Mouse (Mus musculus) testis, postnatal 14 days (tissue): ENCODE results near the gene Myo9b.

Source experiments
- DNase-seq: peaks from one replicate; pipeline ENCODE4 v3.0.0; 2021; ENCODE audit warnings: low spot score

The Myo9b gene

DNA sequence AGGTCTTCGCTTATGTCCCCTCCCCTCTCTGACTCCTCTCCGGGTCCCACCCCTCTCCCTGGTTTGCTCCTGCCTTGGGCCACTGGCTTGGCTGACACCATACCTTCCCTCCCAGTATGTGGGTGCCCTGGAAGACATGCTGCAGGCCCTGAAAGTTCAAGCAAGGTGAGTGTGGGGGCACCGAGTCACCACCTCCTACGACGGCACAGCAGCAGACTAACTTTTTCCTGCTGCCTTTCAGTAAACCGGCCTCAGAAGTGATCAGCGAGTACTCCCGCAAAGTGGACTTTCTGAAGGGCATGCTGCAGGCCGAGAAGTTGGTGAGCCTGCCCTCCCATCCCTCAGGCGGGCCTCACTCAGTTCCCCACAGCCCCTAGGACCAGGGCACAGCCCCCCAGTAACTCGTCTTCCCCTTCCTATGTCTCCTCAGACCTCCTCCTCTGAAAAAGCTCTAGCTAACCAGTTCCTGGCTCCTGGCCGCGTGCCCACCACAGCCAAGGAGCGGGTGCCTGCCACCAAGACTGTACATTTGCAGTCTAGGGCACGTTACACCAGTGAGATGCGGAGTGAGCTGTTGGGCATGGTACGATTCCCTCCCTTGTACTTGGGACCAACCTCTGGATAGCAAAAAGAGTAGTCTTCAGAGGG lies 95.1 kb downstream of the Myo9b start:
- no peak for DNase-seq

- no peak for DNase-seq
These were observed 95.9 kb downstream of the Myo9b start for GRCm38 (mm10) chr8:71368366-71368765.

GRCm38 (mm10) chr8:71369040-71369718 lies 96.7 kb downstream of the Myo9b start:
- no peak for DNase-seq

- DNase-seq = no peak
These were observed 98.3 kb downstream of the Myo9b start for GRCm38 (mm10) chr8:71370711-71371235.

- peak; percentile 98 for DNase-seq
These were observed 98.8 kb downstream of the Myo9b start, which contains the start of gene Ocel1 for GRCm38 (mm10) chr8:71371236-71371848. Gene Ocel1 (plus strand): TSS chr8:71371298.

DNA sequence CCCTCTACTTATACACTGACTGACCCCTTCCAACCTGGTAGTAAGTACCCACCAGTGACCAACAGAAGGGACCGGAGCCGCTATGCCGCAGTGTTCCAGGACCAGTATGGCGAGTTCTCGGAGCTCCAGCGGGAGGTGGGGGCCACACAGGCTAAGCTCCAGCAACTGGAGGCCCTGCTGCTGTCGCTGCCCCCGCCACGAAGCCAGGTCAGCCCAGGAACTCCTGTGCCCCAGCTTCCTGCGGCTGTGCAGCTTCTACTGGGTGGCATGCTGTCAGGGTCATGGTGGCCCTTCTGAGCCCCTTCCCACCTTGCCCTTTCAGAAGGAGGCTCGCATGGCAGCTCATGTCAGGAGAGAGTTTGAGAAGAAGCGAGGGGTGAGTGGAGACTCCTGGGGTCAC lies 99.9 kb downstream of the Myo9b start:
- DNase-seq = no peak

GRCm38 (mm10) chr8:71373000-71373399 lies 100.5 kb downstream of the Myo9b start:
- no peak for DNase-seq

GRCm38 (mm10) chr8:71374616-71375206 lies 102.2 kb downstream of the Myo9b start:
- DNase-seq = no peak

DNA sequence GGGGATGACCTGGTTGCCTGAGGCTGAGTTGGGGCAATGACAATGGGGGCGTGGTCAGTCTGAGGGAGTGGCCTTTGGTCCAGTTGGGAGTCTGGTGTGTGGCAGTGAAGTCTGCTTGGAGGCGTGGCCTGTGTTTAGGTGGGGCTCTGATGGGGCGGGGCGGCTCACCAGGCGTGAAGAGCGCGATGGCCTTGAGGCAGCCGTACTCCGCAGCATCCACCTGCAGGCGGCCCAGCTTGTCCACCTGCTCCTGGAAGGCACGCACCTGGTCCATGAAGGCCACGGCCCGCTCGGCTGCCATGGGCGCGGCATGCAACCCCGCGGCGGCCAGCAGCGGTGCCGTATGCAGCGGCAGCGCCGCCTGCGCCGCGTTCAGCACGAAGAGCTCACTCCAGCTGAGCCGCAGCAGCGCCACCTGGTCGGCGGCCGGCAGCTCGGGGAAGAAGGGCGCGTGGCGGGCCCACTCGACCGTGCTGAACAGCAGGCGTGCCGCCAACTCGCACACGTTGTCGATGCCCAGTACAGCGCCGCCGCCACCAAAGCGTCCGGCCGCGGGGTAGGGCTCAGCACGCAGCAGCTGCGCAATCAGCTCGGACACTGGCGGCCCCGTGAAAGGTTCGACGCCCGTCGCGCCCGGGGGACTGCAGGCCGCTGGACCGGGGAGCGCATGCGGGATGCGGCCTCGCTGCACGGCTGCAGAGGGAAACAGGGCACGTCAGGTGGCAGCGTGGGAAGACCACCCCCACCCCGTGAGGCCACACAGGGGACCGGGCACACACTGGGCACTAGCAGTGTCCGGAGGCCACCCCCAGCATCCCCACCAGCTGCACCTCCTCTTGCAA lies 103.3 kb downstream of the Myo9b start:
- peak; percentile 78 for DNase-seq

DNA sequence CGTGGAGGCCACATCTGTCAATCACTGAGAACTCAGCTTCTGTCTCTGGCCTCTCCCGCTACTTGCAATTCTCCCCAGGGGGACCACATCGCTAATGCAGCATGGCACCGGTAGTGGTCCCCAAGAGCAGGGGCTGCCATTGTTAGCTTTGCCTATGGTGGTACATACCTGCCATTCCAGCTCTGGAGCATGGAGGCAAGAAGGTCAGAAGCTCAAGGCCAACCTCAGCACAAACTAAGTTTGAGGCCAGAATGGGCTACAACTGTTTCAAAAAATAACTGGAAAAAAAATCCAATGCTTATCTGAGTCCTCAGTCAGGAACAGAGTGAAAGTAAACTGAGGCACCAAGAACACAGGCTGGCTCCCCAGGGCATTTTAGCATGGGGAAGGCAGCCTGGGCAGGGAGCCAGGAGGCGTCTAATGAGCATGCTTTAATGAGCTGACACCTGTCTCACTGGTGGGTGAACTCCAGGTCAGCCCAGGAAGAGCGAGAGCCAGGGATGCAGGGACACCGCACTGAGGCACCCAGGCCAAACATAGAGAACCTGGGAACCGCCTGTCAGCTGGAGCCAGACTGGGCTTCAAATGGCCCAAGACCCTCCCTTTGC lies 104.0 kb downstream of the Myo9b start:
- peak; percentile 64 for DNase-seq

GRCm38 (mm10) chr8:71379008-71379407 lies 106.5 kb downstream of the Myo9b start:
- no peak for DNase-seq

GRCm38 (mm10) chr8:71379512-71380075 lies 107.1 kb downstream of the Myo9b start:
- DNase-seq = no peak

GRCm38 (mm10) chr8:71380178-71381171 lies 108.0 kb downstream of the Myo9b start:
- DNase-seq = no peak

DNA sequence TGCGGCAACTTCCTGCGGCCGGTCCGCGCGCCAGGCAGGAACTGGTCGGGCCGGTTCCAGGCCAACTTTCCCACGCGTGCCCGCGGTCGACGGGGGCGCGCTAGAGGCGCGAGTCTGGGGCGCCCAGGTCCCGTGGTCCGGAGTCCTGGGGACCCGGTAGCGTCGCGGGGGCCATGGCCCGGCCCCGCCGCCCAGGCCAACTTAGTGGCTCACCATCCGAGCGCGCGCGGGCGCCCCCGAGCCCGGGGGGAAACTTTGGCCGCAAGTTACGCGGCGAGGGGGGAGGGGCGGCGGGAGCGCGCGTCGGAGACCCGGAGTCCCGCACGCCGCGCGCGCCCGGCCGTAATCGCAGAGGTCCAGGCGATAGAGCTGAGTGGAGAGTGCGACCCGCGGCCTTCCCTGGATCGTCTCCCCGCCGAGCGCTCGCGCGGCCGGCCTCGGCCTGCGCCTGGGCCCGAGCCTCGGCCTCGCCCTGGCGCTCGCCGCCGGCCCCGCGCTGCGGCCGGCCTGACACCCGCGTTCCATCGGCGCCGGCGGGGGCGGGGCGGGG lies 109.0 kb downstream of the Myo9b start, which contains the start of gene Nr2f6:
Nr2f6 (minus strand) TSS at position 540 of the 550 bp plus-strand sequence.
- DNase-seq = peak; percentile 76

DNA sequence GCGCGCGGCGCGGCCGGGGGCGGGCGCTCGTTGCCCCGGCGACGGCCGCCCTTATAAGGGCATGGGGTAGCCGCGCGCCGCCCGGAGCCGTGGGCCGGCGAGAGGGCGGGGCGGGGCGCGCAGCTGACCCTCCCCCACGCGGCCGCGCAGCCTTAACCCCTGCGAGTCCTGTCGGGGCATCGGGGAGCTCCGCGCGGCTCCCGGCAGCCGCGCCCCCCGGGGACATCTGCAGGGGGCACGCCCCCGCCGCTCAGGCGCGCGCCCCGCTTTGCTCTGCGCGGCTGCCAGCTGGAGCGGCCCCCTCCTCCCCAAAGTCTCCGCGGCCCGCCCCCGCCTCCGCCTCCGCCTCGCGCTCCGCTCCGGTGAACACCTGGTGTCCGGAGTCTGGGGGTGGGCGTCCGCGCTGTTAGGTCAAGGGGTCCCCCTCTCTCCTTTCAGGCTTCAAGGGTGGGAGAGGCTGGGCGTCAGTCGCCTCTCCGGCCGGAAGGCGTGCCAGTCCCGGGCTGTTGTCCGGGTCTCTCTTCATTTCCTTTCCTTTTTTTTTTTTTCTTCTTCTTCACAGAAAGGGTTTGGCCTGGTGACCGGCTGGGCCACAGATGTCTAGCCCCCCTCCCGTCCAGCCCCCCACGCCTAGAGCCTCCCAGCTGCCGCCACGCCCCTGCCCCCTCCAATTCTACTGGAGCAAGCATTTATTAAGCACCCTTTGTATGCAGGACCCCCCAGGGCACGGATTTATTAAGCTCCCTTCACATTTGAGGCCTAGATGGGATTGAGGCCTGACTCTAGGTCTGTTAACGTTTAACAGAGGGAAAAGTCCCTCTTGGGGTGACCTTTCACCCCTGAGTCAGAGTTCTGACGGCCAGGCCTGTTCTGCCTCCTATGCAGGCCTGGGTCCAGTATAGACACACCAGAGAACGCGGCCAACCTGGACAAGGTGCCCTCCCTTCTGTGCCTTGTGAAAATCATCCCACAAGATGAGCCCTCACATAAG lies 109.8 kb downstream of the Myo9b start:
- DNase-seq = peak; percentile 89

- no peak for DNase-seq
These were observed 110.9 kb downstream of the Myo9b start for GRCm38 (mm10) chr8:71383396-71383795.

DNA sequence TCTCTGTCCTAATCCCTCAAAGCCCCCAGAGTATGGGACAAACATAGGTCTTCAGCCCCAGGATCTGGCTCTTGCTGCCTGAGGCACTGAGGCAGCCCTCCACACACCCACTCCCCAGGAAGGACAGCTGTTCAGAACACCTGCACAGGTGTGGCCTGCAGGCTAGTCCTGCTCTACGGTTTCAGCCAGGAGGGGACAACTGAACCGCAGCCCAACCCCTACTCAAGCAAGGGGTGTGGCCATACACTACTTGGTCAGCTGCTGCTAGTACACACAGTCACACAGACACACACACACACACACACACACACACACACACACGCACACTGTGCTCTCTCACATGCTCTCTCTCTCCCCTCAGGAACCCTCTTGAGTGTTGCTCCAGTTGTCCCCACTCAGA lies 111.3 kb downstream of the Myo9b start:
- no peak for DNase-seq

DNA sequence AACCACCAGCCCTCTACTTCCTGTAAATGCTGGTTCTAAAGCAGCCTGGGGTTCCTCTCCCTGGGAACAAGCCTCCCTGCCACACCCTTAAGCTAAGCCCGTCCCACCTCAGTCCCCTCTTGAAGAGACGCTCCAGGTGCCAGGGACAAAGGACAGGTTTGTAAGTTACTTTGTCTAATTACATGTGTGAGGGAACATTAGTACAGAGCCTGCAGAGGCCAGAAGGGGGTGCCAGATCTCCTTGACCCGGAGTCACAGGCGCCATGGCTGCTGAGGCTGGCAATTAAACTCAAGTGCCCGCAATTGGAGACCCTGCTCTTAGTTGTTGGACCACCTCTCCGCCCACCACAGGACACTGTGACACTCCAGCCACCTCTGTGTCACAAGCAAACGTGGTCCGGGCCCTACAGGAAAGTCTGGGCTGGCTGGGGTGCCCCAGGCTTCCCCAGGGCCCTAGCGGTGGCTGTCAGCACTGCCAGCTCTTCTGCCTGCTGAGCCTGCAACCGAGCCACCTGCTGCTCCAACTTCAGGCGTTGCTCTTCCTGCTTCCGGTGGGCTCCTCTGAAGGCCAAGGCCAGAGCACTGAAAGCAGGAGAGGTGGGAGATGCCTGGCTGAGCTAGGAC lies 112.8 kb downstream of the Myo9b start:
- no peak for DNase-seq
